Mouse (Mus musculus) neural tube, embryonic 11.5 days (tissue): Measurements from ENCODE around the gene Ranbp10. TPM values are rescaled to one million over a fixed set of nuclear protein-coding genes. Genes with fewer than 3 reads are reported as not detected.
A peak's percentile ranks its signal among the peaks of the same experiment; 100 is the strongest.

Experiments used
- ATAC-seq: fragments of 200-750 bp; cut with Nextera tagmentation; 2 replicates; pipeline ENCODE4 v1.8.0; 2017; ENCODE audit warnings: moderate number of reproducible peaks, mild to moderate bottlenecking, moderate TSS enrichment, moderate library complexity; ENCODE audit not compliant: insufficient read depth, low FRiP score, low TSS enrichment
- DNase-seq: peaks from one replicate; pipeline ENCODE4 v3.0.0-alpha.2; 2015; ENCODE audit warnings: low spot score
- H3K27ac ChIP-seq: fragments of 300-500 bp; sonication (generic); 2 replicates; pipeline ENCODE4 v1.5.1; 2014; ENCODE audit warnings: low read depth, mild to moderate bottlenecking, low read length
- H3K27me3 ChIP-seq: fragments of 300-500 bp; sonication (generic); 2 replicates; pipeline ENCODE4 v1.6.1; 2014; ENCODE audit warnings: mild to moderate bottlenecking, low read length, mixed read lengths; ENCODE audit not compliant: control insufficient read depth, insufficient read depth
- H3K36me3 ChIP-seq: fragments of 300-500 bp; sonication (generic); 2 replicates; pipeline ENCODE4 v1.6.1; 2014; ENCODE audit warnings: mild to moderate bottlenecking, low read length, moderate library complexity, mixed read lengths; ENCODE audit not compliant: control insufficient read depth, insufficient read depth
- H3K4me1 ChIP-seq: fragments of 300-500 bp; sonication (generic); 2 replicates; pipeline ENCODE4 v1.6.1; 2014; ENCODE audit warnings: low read length, mixed read lengths; ENCODE audit not compliant: control insufficient read depth, insufficient read depth
- H3K4me2 ChIP-seq: fragments of 300-500 bp; sonication (generic); 2 replicates; pipeline ENCODE4 v1.6.1; 2014; ENCODE audit warnings: low read depth, mild to moderate bottlenecking, moderate library complexity
- H3K4me3 ChIP-seq: fragments of 300-500 bp; sonication (generic); 2 replicates; pipeline ENCODE4 v1.5.1; 2014; ENCODE audit warnings: low read depth, low read length
- H3K9ac ChIP-seq: fragments of 300-500 bp; sonication (generic); 2 replicates; pipeline ENCODE4 v1.6.1; 2014; ENCODE audit warnings: mild to moderate bottlenecking, low read length
- H3K9me3 ChIP-seq: fragments of 300-500 bp; sonication (generic); 2 replicates; pipeline ENCODE4 v1.6.1; 2016; ENCODE audit warnings: low read length; ENCODE audit not compliant: control insufficient read depth
- WGBS: fragments of 180-500 bp; shearing (Covaris S2); extraction: QIAGEN DNeasy Blood & Tissue Kit; methylation state at CpG from one replicate; pipeline ENCODE4 v1.1.7; 2014; 5-methylcytosine and 5-hydroxymethylcytosine counted together
- polyA plus RNA-seq: library from polyadenylated mRNA; unstranded; fragments of >200 nt; fragmentation: Nextera tagmentation; extraction: Ambion mirVana; gene quantifications from 2 replicates; pipeline ENCODE4 v1.2.1, GENCODE M21; 2014

The Ranbp10 gene
- polyA plus RNA-seq, 1 experiment from 2014 or later, result 12.3 TPM

DNA sequence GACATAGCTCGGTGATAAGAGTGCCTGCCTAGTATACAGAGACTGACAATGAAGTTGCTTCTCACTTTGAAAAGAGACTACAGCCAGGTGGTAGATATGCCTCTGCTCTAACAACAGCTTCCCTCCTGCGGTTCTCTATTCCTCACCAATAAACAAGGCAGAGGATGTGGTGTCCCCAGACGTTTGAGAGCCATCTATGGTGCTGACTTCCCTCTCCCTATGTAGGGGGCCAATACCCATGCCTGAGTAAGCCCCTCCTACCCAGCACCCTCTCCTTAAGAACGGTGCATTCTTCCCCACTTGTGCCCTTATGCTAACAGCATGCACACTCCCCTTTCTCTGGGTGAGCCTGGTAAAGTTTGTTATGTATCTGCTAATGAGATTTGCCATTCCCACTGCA, 38.2 kb downstream of the Ranbp10 start:
- H3K4me3 ChIP-seq, result no peak overlapping the region
- ATAC-seq (no peak), DNase-seq (no peak)
- H3K27ac ChIP-seq, result no peak overlapping the region
- no peaks in the 10 kb centered on the region for H3K9me3 ChIP-seq
- WGBS, result 57% methylated on average over 4 of the region's 4 CpGs
- H3K27me3 ChIP-seq, result no peaks in the 10 kb centered on the region
- no peaks in the 10 kb centered on the region for H3K4me1 ChIP-seq
- H3K9ac ChIP-seq, result no peak overlapping the region
- H3K36me3 ChIP-seq, result no peaks in the 10 kb centered on the region
- H3K4me2 ChIP-seq, result no peak overlapping the region

DNA sequence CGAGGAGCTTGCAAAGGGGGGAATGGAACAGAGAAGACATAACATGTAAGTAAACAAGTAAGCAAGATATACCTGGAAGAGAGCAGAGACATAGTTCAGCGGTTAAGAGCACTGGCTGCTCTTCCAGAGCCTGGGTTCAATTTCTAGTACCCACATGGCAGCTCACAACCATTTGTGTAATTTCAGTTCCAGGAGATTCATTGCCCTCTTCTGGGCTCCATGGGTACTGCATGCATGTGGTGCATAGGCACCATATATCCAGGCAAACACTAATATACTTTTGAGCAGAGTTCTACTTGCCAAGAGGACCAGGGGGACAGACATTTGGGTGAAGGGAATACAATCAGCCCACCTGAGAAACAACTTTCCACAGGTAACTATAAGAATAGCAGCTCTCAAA, 38.9 kb downstream of the Ranbp10 start:
- Histone ChIP-seq H3K27ac (no peak overlapping the region), H3K4me2 (no peak overlapping the region), H3K36me3 (no peaks in the 10 kb centered on the region), H3K27me3 (no peaks in the 10 kb centered on the region), H3K4me1 (no peaks in the 10 kb centered on the region), H3K4me3 (no peak overlapping the region), H3K9me3 (no peaks in the 10 kb centered on the region), H3K9ac (no peak overlapping the region)
- ATAC-seq (no peak), DNase-seq (peak; percentile 66)
- WGBS, result 86% methylated on average over 2 of the region's 2 CpGs

DNA sequence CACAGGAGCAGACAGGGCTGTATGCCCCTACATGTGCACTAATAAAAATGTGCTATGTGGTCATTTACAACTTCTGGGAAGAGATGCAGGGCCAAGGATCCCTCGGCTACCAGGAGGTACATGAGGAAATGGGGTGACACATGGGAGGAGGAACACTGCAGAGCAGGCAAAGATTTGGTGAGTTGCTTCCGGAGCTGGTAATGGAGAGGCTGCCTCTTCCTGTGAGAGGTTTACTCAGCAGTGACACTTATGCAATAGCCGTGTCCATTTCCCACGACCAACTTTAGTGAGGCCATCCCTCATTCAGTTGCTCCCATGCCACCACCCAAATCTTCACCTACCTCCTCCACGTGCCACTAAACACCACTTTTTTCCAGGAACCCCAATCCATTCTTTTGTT, 46.9 kb downstream of the Ranbp10 start:
- ATAC-seq, result no peak
- no peak overlapping the region for H3K4me3 ChIP-seq
- no peak overlapping the region for H3K9ac ChIP-seq
- no peaks in the 10 kb centered on the region for H3K27me3 ChIP-seq
- peaks cover 12% of the 10 kb centered on the region for H3K36me3 ChIP-seq
- no peak overlapping the region for H3K4me2 ChIP-seq
- no peaks in the 10 kb centered on the region for H3K9me3 ChIP-seq
- no peak for DNase-seq
- 91% methylated on average over 5 of the region's 5 CpGs for WGBS
- no peak overlapping the region for H3K27ac ChIP-seq
- no peaks in the 10 kb centered on the region for H3K4me1 ChIP-seq

DNA sequence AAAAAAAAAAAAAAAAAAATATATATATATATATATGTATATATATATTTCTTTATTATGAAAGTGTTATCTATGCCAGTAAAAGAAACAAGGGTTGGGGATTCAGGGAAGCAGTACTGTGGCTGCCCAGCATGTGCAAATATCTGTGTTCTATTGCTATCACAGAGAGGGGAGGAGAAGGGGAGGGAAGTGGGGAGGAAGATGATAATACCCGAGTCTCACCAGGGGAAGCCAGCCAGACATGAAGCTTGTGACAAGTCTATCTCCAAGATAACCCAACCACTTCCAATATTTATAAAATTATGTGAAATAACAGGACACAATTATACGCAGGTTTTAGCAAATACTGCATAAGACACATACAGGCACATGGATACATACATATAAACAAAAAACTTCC, 49.3 kb downstream of the Ranbp10 start:
- H3K9me3 ChIP-seq, result no peaks in the 10 kb centered on the region
- DNase-seq, result no peak
- peaks cover 27% of the 10 kb centered on the region for H3K36me3 ChIP-seq
- no peak overlapping the region for H3K4me2 ChIP-seq
- no peak overlapping the region for H3K27ac ChIP-seq
- no peak for ATAC-seq
- H3K4me1 ChIP-seq, result no peaks in the 10 kb centered on the region
- WGBS, result 90% methylated on average over 2 of the region's 2 CpGs
- H3K9ac ChIP-seq, result no peak overlapping the region
- H3K27me3 ChIP-seq, result no peaks in the 10 kb centered on the region
- no peak overlapping the region for H3K4me3 ChIP-seq

DNA sequence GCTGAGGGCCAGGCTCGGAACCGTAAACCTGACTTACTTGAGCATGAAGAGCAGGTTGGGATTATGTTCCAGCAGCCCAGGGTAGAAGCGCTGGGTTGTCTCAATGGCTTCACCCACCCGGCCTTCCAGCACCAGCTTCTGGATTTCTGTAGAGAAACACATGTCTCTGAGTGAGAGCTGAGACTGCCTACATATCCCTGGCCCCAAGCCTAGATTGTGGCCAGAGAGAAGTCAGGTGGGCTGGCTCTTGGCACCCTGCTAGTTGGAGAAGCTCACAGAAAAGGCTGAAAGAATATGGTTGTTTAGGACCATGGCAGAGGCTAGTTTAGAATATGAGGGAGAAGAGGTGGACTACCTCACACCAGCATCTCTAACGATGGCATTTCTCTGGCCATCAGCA, 52.7 kb downstream of the Ranbp10 start:
- DNase-seq, result no peak
- 93% methylated on average over 5 of the region's 5 CpGs for WGBS
- Histone ChIP-seq H3K36me3 (peaks cover 29% of the 10 kb centered on the region), H3K9ac (no peak overlapping the region), H3K27ac (no peak overlapping the region), H3K4me3 (no peak overlapping the region), H3K27me3 (no peaks in the 10 kb centered on the region), H3K4me2 (no peak overlapping the region), H3K4me1 (no peaks in the 10 kb centered on the region), H3K9me3 (no peaks in the 10 kb centered on the region)
- no peak for ATAC-seq

DNA sequence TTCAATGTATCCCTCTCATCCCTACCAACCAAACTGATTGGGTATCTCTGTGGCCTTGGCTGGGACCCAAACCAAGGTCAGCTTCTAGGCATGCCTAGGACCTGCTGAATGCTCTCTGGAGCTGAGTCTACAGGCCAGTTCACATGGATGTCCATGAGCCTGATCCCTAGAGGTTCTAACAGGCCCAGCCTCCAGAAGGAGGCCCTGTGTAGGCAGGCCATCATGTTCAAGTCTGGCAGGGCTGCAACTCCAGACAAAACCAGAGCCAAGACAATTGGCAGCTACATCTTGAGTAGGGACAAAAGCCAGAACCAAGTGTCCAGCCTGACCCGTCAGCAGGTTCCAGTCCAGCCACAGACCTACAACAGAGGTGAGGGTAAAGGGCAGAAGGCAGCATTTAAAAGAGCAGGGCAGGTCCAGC, 53.7 kb downstream of the Ranbp10 start:
- no peaks in the 10 kb centered on the region for H3K9me3 ChIP-seq
- no peak overlapping the region for H3K9ac ChIP-seq
- 96% methylated on average over 1 of the region's 1 CpGs for WGBS
- no peaks in the 10 kb centered on the region for H3K27me3 ChIP-seq
- DNase-seq, result no peak
- H3K4me1 ChIP-seq, result no peaks in the 10 kb centered on the region
- no peak overlapping the region for H3K4me3 ChIP-seq
- H3K36me3 ChIP-seq, result peaks cover 33% of the 10 kb centered on the region
- no peak for ATAC-seq
- no peak overlapping the region for H3K4me2 ChIP-seq
- no peak overlapping the region for H3K27ac ChIP-seq

DNA sequence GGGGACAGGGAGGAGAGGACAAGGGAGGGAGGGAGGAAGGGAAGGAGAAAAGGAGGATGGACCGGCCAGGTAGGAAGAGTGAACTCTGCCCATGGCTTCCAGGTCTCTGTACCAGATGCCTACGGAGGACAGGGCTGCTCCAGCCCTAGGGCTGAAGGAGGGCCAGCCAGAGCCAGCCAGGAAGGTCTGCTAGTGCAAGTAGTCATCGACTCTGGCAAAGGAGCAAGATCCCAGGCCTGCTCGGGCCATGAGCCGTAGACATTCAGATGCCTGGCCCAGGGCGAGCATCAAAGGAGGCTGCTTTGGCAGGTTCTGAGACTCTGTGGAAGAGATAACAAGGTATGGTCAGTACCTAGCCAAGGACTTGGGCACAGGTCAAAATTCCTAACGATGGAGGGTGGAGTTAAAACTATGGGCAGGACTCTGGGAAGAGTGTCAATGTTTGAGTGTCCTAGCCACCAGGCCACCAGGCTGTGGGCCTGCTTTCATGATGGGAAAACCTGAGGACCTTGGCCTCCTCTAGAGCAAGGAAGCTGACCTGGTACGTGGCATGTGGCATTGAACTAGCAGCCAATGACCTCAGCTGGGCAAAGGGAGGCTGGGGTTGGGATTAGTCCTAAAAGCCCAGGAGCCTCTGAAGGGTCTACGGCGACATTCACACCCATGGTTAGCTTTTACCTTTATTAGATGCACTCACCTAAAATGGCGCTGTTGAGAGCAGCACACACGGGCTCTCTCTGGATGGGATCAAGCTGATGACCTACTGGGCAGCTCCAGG, 55.6 kb downstream of the Ranbp10 start:
- no peak overlapping the region for H3K4me3 ChIP-seq
- H3K4me2 ChIP-seq, result no peak overlapping the region
- peaks cover 35% of the 10 kb centered on the region for H3K36me3 ChIP-seq
- DNase-seq, result no peak
- ATAC-seq, result no peak
- 98% methylated on average over 12 of the region's 12 CpGs for WGBS
- H3K27me3 ChIP-seq, result no peaks in the 10 kb centered on the region
- H3K4me1 ChIP-seq, result no peaks in the 10 kb centered on the region
- H3K9ac ChIP-seq, result no peak overlapping the region
- H3K9me3 ChIP-seq, result no peaks in the 10 kb centered on the region
- no peak overlapping the region for H3K27ac ChIP-seq

DNA sequence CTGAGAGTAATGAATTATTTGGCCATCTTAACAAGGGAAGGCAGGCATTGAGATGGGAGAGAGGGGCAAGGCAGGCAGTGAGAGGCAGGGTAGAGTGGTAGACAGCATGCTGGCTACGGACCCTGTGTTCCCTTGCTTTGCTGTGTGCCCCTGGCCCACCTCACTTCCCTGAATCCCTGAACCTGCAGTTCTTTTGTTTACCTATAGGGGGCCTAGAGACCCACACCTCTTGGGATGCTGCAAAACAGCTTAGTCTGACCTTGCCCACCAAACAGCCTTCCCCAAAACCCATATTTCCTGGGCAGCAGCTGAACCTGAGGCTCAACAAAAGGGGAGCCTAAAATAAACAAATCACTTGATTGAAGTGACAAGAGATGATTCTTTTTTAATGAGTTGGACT, 56.5 kb downstream of the Ranbp10 start:
- H3K9ac ChIP-seq, result no peak overlapping the region
- no peaks in the 10 kb centered on the region for H3K27me3 ChIP-seq
- DNase-seq, result no peak
- no peaks in the 10 kb centered on the region for H3K4me1 ChIP-seq
- H3K36me3 ChIP-seq, result peaks cover 35% of the 10 kb centered on the region
- H3K4me3 ChIP-seq, result no peak overlapping the region
- ATAC-seq, result no peak
- H3K27ac ChIP-seq, result no peak overlapping the region
- H3K4me2 ChIP-seq, result no peak overlapping the region
- WGBS, result 64% methylated on average over 1 of the region's 1 CpGs
- no peaks in the 10 kb centered on the region for H3K9me3 ChIP-seq

DNA sequence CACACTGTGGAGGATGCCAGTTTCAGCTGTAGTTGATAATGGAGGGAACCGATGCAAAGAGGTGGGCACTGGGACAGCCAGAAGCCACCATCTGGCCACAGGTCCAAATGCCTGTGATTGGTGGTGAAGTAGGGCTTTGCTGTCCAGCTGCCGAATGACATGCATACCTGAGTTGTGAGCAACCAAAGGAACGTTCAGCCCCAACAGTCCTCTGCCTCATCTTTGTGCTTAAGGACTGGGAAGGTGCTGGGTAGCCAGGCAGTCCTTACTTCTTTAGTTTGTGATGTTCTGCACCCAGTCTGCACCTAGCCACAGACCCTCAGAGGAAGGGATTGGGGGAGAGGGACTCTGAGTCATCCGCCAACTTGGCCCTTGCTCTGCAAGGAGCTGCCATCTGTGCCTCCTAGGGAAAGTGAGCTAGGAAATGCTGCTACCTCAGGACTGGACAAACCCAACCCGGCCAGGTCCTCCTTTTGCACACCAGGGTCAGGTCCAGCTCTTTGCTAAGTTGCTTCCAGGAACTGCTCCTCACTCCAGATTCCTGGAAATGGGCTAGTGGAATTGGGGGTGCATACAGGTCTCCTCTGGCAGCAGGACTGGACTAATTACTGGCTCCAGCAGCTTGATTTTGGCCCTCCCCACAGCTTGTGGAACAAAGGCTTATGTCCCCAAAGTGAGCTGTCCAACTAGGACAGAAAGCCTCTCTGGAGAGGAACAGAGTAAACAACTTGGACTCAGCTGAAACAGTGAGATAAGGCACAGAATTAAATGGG, 58.5 kb downstream of the Ranbp10 start:
- ATAC-seq (no peak), DNase-seq (no peak)
- Histone ChIP-seq H3K4me2 (no peak overlapping the region), H3K9me3 (no peaks in the 10 kb centered on the region), H3K27ac (no peak overlapping the region), H3K9ac (no peak overlapping the region), H3K36me3 (peaks cover 26% of the 10 kb centered on the region), H3K4me3 (no peak overlapping the region), H3K4me1 (no peaks in the 10 kb centered on the region), H3K27me3 (no peaks in the 10 kb centered on the region)
- 94% methylated on average over 5 of the region's 5 CpGs for WGBS
